Mouse (Mus musculus) hindbrain, postnatal 0 days (tissue): ENCODE data around the gene Olfr781. TPM values are rescaled to one million over a fixed set of nuclear protein-coding genes. Genes with fewer than 3 reads are reported as not detected.
"Not testable (repeated sequence)": the region's sequence is repeated elsewhere in the genome, so short reads cannot be mapped to it uniquely, and the experiment has no call there.

Source experiments
- ATAC-seq: fragments of 200-750 bp; cut with Nextera tagmentation; 2 replicates; pipeline ENCODE4 v1.8.0; 2017; ENCODE audit warnings: mild to moderate bottlenecking, moderate TSS enrichment, moderate library complexity
- DNase-seq: peaks from one replicate; pipeline ENCODE4 v3.0.0-alpha.2; 2015; ENCODE audit warnings: low spot score
- H3K27ac ChIP-seq: fragments of 300-500 bp; sonication (generic); 2 replicates; pipeline ENCODE4 v1.5.1; 2014; ENCODE audit warnings: mild to moderate bottlenecking
- H3K27me3 ChIP-seq: fragments of 300-500 bp; sonication (generic); 2 replicates; pipeline ENCODE4 v1.6.1; 2014; ENCODE audit warnings: low read length, mixed read lengths; ENCODE audit not compliant: insufficient read depth
- H3K36me3 ChIP-seq: fragments of 300-500 bp; sonication (generic); 2 replicates; pipeline ENCODE4 v1.6.1; 2014; ENCODE audit warnings: low read length, mixed read lengths; ENCODE audit not compliant: insufficient read depth
- H3K4me1 ChIP-seq: fragments of 300-500 bp; sonication (generic); 2 replicates; pipeline ENCODE4 v1.6.1; 2014; ENCODE audit warnings: antibody characterized with exemption, low read length, mixed read lengths; ENCODE audit not compliant: insufficient read depth
- H3K4me2 ChIP-seq: fragments of 300-500 bp; sonication (generic); 2 replicates; pipeline ENCODE4 v1.6.1; 2014; ENCODE audit warnings: low read depth, mild to moderate bottlenecking, low read length, moderate library complexity, mixed read lengths
- H3K4me3 ChIP-seq: fragments of 300-500 bp; sonication (generic); 2 replicates; pipeline ENCODE4 v1.5.1; 2014; ENCODE audit warnings: low read length
- H3K9ac ChIP-seq: fragments of 300-500 bp; sonication (generic); replicated peaks from 2 replicates; pipeline ENCODE4 v1.6.1; 2014; ENCODE audit warnings: mild to moderate bottlenecking, low read length, moderate library complexity, mixed read lengths
- H3K9me3 ChIP-seq: fragments of 300-500 bp; sonication (generic); 2 replicates; pipeline ENCODE4 v1.6.1; 2016; ENCODE audit warnings: low read length, mixed read lengths
- CTCF ChIP-seq: IDR thresholded peaks from 2 replicates; pipeline ENCODE4 v1.5.1; 2016; ENCODE audit warnings: antibody characterized with exemption, control low read depth, low read depth
- WGBS: fragments of 180-500 bp; shearing (Covaris S2); extraction: QIAGEN DNeasy Blood & Tissue Kit; methylation state at CpG from one replicate; pipeline ENCODE4 v1.1.7; 2014; 5-methylcytosine and 5-hydroxymethylcytosine counted together
- polyA plus RNA-seq: library from polyadenylated mRNA; unstranded; fragments of >200 nt; fragmentation: Nextera tagmentation; extraction: Ambion mirVana; gene quantifications from 2 replicates; pipeline ENCODE4 v1.2.1, GENCODE M21; 2015
- total RNA-seq: library from RNA; depleted of rRNA; stranded (reverse); fragments of >200 nt; gene quantifications from 2 replicates; pipeline ENCODE4 v1.2.3, GENCODE M21; 2014; rRNA removed

Gene Olfr781
- total RNA-seq = not detected in 2 replicates
- not detected in 2 replicates for polyA plus RNA-seq

GRCm38 (mm10) chr10:129328554-129328953, at the start of gene Olfr781:
Gene Olfr781 (plus strand): TSS chr10:129328854.
- no peak within 1 kb of the TSS for H3K4me3 ChIP-seq
- no peak within 1 kb of the TSS for H3K9ac ChIP-seq
- H3K4me1 ChIP-seq = no peaks in the 10 kb centered on the region
- no peak within 1 kb of the TSS for H3K4me2 ChIP-seq
- H3K27ac ChIP-seq = no peak within 1 kb of the TSS
- ATAC-seq (no peak), DNase-seq (no peak)
- no peak for TF ChIP-seq CTCF
- no peaks in the 10 kb centered on the region for H3K36me3 ChIP-seq
- no peaks in the 10 kb centered on the region for H3K27me3 ChIP-seq
- H3K9me3 ChIP-seq = no peaks in the 10 kb centered on the region

- H3K4me3 ChIP-seq, H3K9ac ChIP-seq, H3K36me3 ChIP-seq, ATAC-seq, H3K4me2 ChIP-seq, H3K27ac ChIP-seq, H3K9me3 ChIP-seq, H3K27me3 ChIP-seq, H3K4me1 ChIP-seq, DNase-seq: not testable (repeated sequence)
- WGBS = 53% methylated on average over 1 of the region's 1 CpGs
Observed at GRCm38 (mm10) chr10:129312973-129313372, 15.7 kb upstream of the Olfr781 start.

GRCm38 (mm10) chr10:129313521-129313920, 15.1 kb upstream of the Olfr781 start:
- WGBS = no CpG with 5 or more reads among the region's 1 CpGs
- H3K4me2 ChIP-seq, H3K27ac ChIP-seq, DNase-seq, H3K4me3 ChIP-seq, H3K4me1 ChIP-seq, H3K9ac ChIP-seq, H3K36me3 ChIP-seq, H3K9me3 ChIP-seq, H3K27me3 ChIP-seq, ATAC-seq: not testable (repeated sequence)

- ATAC-seq = no peak
- no peak for DNase-seq
- H3K4me1 ChIP-seq = no peaks in the 10 kb centered on the region
- no peak for TF ChIP-seq CTCF
- H3K36me3 ChIP-seq = no peaks in the 10 kb centered on the region
- no peak within 1 kb of the TSS for H3K4me3 ChIP-seq
- H3K27me3 ChIP-seq = no peaks in the 10 kb centered on the region
- 85% methylated on average over 3 of the region's 3 CpGs for WGBS
- H3K4me2 ChIP-seq = no peak within 1 kb of the TSS
- no peak within 1 kb of the TSS for H3K9ac ChIP-seq
- no peaks in the 10 kb centered on the region for H3K9me3 ChIP-seq
- no peak within 1 kb of the TSS for H3K27ac ChIP-seq
Observed at GRCm38 (mm10) chr10:129317817-129318216, 10.8 kb upstream of the Olfr781 start, which contains the start of gene Olfr780. Gene Olfr780 (plus strand): TSS chr10:129318117.

GRCm38 (mm10) chr10:129348550-129348949, 19.9 kb downstream of the Olfr781 start, which contains the start of gene Olfr782:
Gene Olfr782 (plus strand): TSS chr10:129348850.
- ATAC-seq (no peak), DNase-seq (no peak)
- Histone ChIP-seq H3K4me2 (no peak within 1 kb of the TSS), H3K36me3 (no peaks in the 10 kb centered on the region), H3K4me3 (no peak within 1 kb of the TSS), H3K4me1 (no peaks in the 10 kb centered on the region), H3K9ac (no peak within 1 kb of the TSS), H3K27ac (no peak within 1 kb of the TSS), H3K27me3 (no peaks in the 10 kb centered on the region), H3K9me3 (no peaks in the 10 kb centered on the region)
- 81% methylated on average over 3 of the region's 3 CpGs for WGBS
- TF ChIP-seq CTCF = no peak

- not testable (repeated sequence) for H3K4me3 ChIP-seq, DNase-seq, H3K9ac ChIP-seq, H3K4me1 ChIP-seq, ATAC-seq, H3K36me3 ChIP-seq, H3K27ac ChIP-seq, H3K9me3 ChIP-seq, H3K27me3 ChIP-seq, H3K4me2 ChIP-seq
- WGBS = 80% methylated on average over 2 of the region's 2 CpGs
Observed at GRCm38 (mm10) chr10:129352475-129352874, 23.8 kb downstream of the Olfr781 start.

GRCm38 (mm10) chr10:129356496-129356895, 27.8 kb downstream of the Olfr781 start:
- not testable (repeated sequence) for H3K4me1 ChIP-seq, H3K4me2 ChIP-seq, H3K9me3 ChIP-seq, ATAC-seq, DNase-seq, H3K27ac ChIP-seq, H3K36me3 ChIP-seq, H3K4me3 ChIP-seq, H3K9ac ChIP-seq, H3K27me3 ChIP-seq
- 84% methylated on average over 4 of the region's 4 CpGs for WGBS
